8 mouse cellular contexts compared by ENCODE assay signal in the genomic region with DNA sequence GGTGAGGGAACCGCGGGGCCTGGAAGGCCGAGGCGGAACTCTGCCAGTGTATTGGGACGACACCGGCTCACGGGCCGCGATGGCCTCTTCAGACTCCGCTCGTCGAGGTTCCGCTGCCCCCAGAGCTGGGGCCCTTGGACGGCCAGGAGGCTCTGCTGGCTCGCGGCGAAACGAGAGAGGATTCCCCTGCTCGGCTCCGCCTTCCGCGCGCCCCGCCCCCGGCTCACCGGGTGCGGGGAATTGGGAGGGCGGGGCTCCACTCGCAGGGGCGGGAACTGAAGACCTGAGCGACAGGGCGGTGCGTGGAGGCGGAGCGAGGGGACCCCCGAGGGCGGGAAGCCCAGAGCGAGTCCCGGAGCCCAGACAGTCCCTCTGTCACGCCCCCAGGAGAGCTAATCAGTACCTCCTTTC. TPM values are rescaled to one million over a fixed set of nuclear protein-coding genes. Genes with fewer than 3 reads are reported as not detected.
A peak's percentile ranks its signal among the peaks of the same experiment; 100 is the strongest.
DNase-seq lines count a peak whose midpoint lies in the region; ATAC-seq and TF ChIP-seq lines count a peak whose summit lies in the region.

Gene Tmem158 (minus strand): TSS at position 154 of the 411 bp plus-strand sequence.

- H3K4me3 ChIP-seq in forebrain, embryonic 10.5 days: peak within 1 kb of the TSS; percentile 73
- H3K4me3 ChIP-seq in heart, embryonic 16.5 days (ENCODE audit: low read length): peak within 1 kb of the TSS; percentile 75
- peak within 1 kb of the TSS; percentile 63 to 65 for H3K4me3 ChIP-seq in liver, embryonic 14.5 days (ENCODE audit: insufficient read depth in 1 of 2, low read depth in 2 of 2, low read length in 2 of 2)
- H3K4me3 ChIP-seq in neural tube, embryonic 11.5 days (ENCODE audit: low read depth, low read length): peak within 1 kb of the TSS; percentile 66

- H3K4me1 ChIP-seq in forebrain, embryonic 10.5 days: peaks cover 19% of the 10 kb centered on the region
- H3K4me1 ChIP-seq in heart, embryonic 16.5 days (ENCODE audit: control insufficient read depth, insufficient read depth, low read length): peaks cover 4% of the 10 kb centered on the region; the same call in 1 of the 2 replicates
- no peaks in the 10 kb centered on the region for H3K4me1 ChIP-seq in liver, embryonic 14.5 days (replicated peaks; ENCODE audit: control insufficient read depth in 2 of 2, insufficient read depth in 2 of 2, low read length in 1 of 2)
- H3K4me1 ChIP-seq in neural tube, embryonic 11.5 days (ENCODE audit: control insufficient read depth, insufficient read depth, low read length): no peaks in the 10 kb centered on the region; the same call in 1 of the 2 replicates

- whole genome bisulfite sequencing in forebrain, embryonic 10.5 days: under 1% methylated on average over 30 of the region's 40 CpGs
- WGBS in heart, embryonic 16.5 days: 0% methylated on average over 40 of the region's 40 CpGs
- 0% methylated on average over 37 of the region's 40 CpGs for WGBS in liver, embryonic 14.5 days (ENCODE audit: insufficient replicate concordance)
- WGBS in neural tube, embryonic 11.5 days: 1% methylated on average over 34 of the region's 40 CpGs

- DNase-seq in c-Kit-negative CD71-positive TER-119-positive erythroid progenitor cells, embryonic 14.5 days (ENCODE audit: low read depth, low spot score): peak; percentile 28
- DNase-seq in forebrain, embryonic 10.5 days (ENCODE audit: extremely low spot score, low spot score): peak; percentile 88
- DNase-seq in kidney, postnatal 25 days: peak; percentile 90 to 92
- DNase-seq in liver, embryonic 14.5 days (ENCODE audit: low read depth in 3 of 3, low spot score in 3 of 3): peak; percentile 64 to 78 (median 67)
- DNase-seq in neural tube, embryonic 11.5 days (ENCODE audit: low spot score): peak; percentile 92
- DNase-seq in testis, postnatal 10 days (ENCODE audit: low spot score): peak; percentile 85

- H3K9ac ChIP-seq in heart, embryonic 16.5 days (ENCODE audit: low read length): peak within 1 kb of the TSS; percentile 74
- H3K9ac ChIP-seq in liver, embryonic 14.5 days (replicated peaks): peak within 1 kb of the TSS; percentile 48
- peak within 1 kb of the TSS; percentile 74 for H3K9ac ChIP-seq in neural tube, embryonic 11.5 days (ENCODE audit: low read length)

- no peaks in the 10 kb centered on the region for H3K9me3 ChIP-seq in forebrain, embryonic 10.5 days
- H3K9me3 ChIP-seq in heart, embryonic 16.5 days (replicated peaks; ENCODE audit: control insufficient read depth, low read length): no peaks in the 10 kb centered on the region
- no peaks in the 10 kb centered on the region for H3K9me3 ChIP-seq in liver, embryonic 14.5 days (ENCODE audit: control insufficient read depth, low read length)
- no peaks in the 10 kb centered on the region for H3K9me3 ChIP-seq in neural tube, embryonic 11.5 days (ENCODE audit: control insufficient read depth, low read length)

- peak within 1 kb of the TSS; percentile 98 for H3K4me2 ChIP-seq in heart, embryonic 16.5 days (ENCODE audit: low read depth, low read length)
- peak within 1 kb of the TSS; percentile 80 for H3K4me2 ChIP-seq in liver, embryonic 14.5 days (ENCODE audit: low read depth)
- peak within 1 kb of the TSS; percentile 96 for H3K4me2 ChIP-seq in neural tube, embryonic 11.5 days (ENCODE audit: low read depth)

- peak within 1 kb of the TSS; percentile 82 for H3K27ac ChIP-seq in forebrain, embryonic 10.5 days
- no peak within 1 kb of the TSS for H3K27ac ChIP-seq in heart, embryonic 16.5 days (ENCODE audit: low read length)
- no peak within 1 kb of the TSS for H3K27ac ChIP-seq in liver, embryonic 14.5 days
- 0 out of 2 replicates have a peak within 1 kb of the TSS, but pooled peaks have one; percentile 27 for H3K27ac ChIP-seq in neural tube, embryonic 11.5 days (ENCODE audit: low read depth, low read length)

- ATAC-seq in CD4-positive, CD25-positive, alpha-beta regulatory T cell, adult 4 months: peak; percentile 84
- ATAC-seq in heart, embryonic 16.5 days (replicated peaks; ENCODE audit: extremely low read depth, insufficient read depth, low FRiP score): peak; percentile 88
- ATAC-seq in liver, embryonic 14.5 days (ENCODE audit: insufficient read depth): peak; percentile 88
- peak; percentile 89 for ATAC-seq in neural tube, embryonic 11.5 days (ENCODE audit: insufficient read depth, low FRiP score, low TSS enrichment)

- H3K36me3 ChIP-seq in forebrain, embryonic 10.5 days (replicated peaks): no peaks in the 10 kb centered on the region
- H3K36me3 ChIP-seq in heart, embryonic 16.5 days (ENCODE audit: control insufficient read depth, insufficient read depth): no peaks in the 10 kb centered on the region
- H3K36me3 ChIP-seq in liver, embryonic 14.5 days (replicated peaks; ENCODE audit: control insufficient read depth, insufficient read depth, low read depth): no peaks in the 10 kb centered on the region
- no peaks in the 10 kb centered on the region for H3K36me3 ChIP-seq in neural tube, embryonic 11.5 days (ENCODE audit: control insufficient read depth, insufficient read depth, low read length)

- no peak for TF ChIP-seq EP300 in liver, embryonic 14.5 days (IDR thresholded peaks at IDR 0.05; ENCODE audit: low read depth)

- no peak for TF ChIP-seq CTCF in liver, embryonic 14.5 days (IDR thresholded peaks at IDR 0.05; ENCODE audit: low read depth)

- H3K27me3 ChIP-seq in forebrain, embryonic 10.5 days (ENCODE audit: poor library complexity, severe bottlenecking): peaks cover 55% of the 10 kb centered on the region
- peaks cover 23% of the 10 kb centered on the region for H3K27me3 ChIP-seq in heart, embryonic 16.5 days (ENCODE audit: control insufficient read depth, insufficient read depth, low read length)
- H3K27me3 ChIP-seq in liver, embryonic 14.5 days (ENCODE audit: control insufficient read depth, insufficient read depth, low read length): peaks cover 34% of the 10 kb centered on the region
- 0 out of 2 replicates have a peak, but pooled peaks cover 5% of the 10 kb centered on the region for H3K27me3 ChIP-seq in neural tube, embryonic 11.5 days (ENCODE audit: control insufficient read depth, insufficient read depth, low read length)

RNA-seq across cellular contexts. Expression of gene Tmem158, which starts in this region (rescaled TPM):
- 1 to 10 TPM in 1 of 2 experiments, not detected in 1; 1.0 TPM for polyA plus RNA-seq in CD4-positive, CD25-positive, alpha-beta regulatory T cell, adult 4 months (2017; shearing (Covaris generic))
- 3.3 and 3.6 TPM in 2 replicates for polyA plus RNA-seq in forebrain, embryonic 10.5 days (2016; fragmentation: Nextera tagmentation; extraction: Ambion mirVana)
- 6.5 and 7.4 TPM in 2 replicates for polyA plus RNA-seq in heart, embryonic 16.5 days (2015; fragmentation: Nextera tagmentation; extraction: Ambion mirVana)
- 3.3 and 4.2 TPM in 2 replicates for polyA plus RNA-seq in liver, embryonic 14.5 days (2012; rRNA removed)
- 1.8 and 2.3 TPM in 2 replicates for polyA plus RNA-seq in liver, embryonic 14.5 days (2014; fragmentation: Nextera tagmentation; extraction: Ambion mirVana)
- 7.6 and 8.8 TPM in 2 replicates for polyA plus RNA-seq in neural tube, embryonic 11.5 days (2014; fragmentation: Nextera tagmentation; extraction: Ambion mirVana)

Comparison
In these comparisons a context has a peak if more than half of its experiments do, and no peak if none do; other contexts are left out.
1. DNase-seq: peak in every context shown above with its lines; median percentile 92 in neural tube, embryonic 11.5 days; 91 in kidney, postnatal 25 days; 88 in forebrain, embryonic 10.5 days; 85 in testis, postnatal 10 days; 67 in liver, embryonic 14.5 days; 28 in c-Kit-negative CD71-positive TER-119-positive erythroid progenitor cells, embryonic 14.5 days.
2. H3K27ac ChIP-seq: peak in forebrain, embryonic 10.5 days (single experiment) and neural tube, embryonic 11.5 days (single experiment); none in heart, embryonic 16.5 days (single experiment) and liver, embryonic 14.5 days (single experiment).
3. Peak in every context shown above with its lines, with median percentiles within 50 percentile points of each other: ATAC-seq, H3K4me3 ChIP-seq, H3K4me2 ChIP-seq and H3K9ac ChIP-seq.